Mouse (Mus musculus) hindbrain, embryonic 14.5 days (tissue): ENCODE measurements around the gene Tjp2. TPM values are rescaled to one million over a fixed set of nuclear protein-coding genes. Genes with fewer than 3 reads are reported as not detected.

Experiments
- ATAC-seq: fragments of 200-750 bp; cut with Nextera tagmentation; 2 replicates; pipeline ENCODE4 v1.8.0; 2017; ENCODE audit warnings: moderate number of reproducible peaks, mild to moderate bottlenecking, moderate TSS enrichment, moderate library complexity; ENCODE audit not compliant: low FRiP score
- DNase-seq: peaks from one replicate; pipeline ENCODE4 v3.0.0-alpha.2; 2015; ENCODE audit warnings: low spot score
- H3K27ac ChIP-seq: fragments of 300-500 bp; sonication (generic); 2 replicates; pipeline ENCODE4 v1.5.1; 2014; ENCODE audit warnings: mild to moderate bottlenecking, moderate library complexity
- H3K27me3 ChIP-seq: fragments of 300-500 bp; sonication (generic); 2 replicates; pipeline ENCODE4 v1.6.1; 2014; ENCODE audit warnings: mild to moderate bottlenecking, low read length, mixed read lengths; ENCODE audit not compliant: control insufficient read depth, insufficient read depth
- H3K36me3 ChIP-seq: fragments of 300-500 bp; sonication (generic); replicated peaks from 2 replicates; pipeline ENCODE4 v1.6.1; 2014; ENCODE audit not compliant: control insufficient read depth, insufficient read depth
- H3K4me1 ChIP-seq: fragments of 300-500 bp; sonication (generic); replicated peaks from 2 replicates; pipeline ENCODE4 v1.6.1; 2014; ENCODE audit warnings: antibody characterized with exemption, low read length, mixed read lengths; ENCODE audit not compliant: control insufficient read depth, insufficient read depth
- H3K4me2 ChIP-seq: fragments of 300-500 bp; sonication (generic); replicated peaks from 2 replicates; pipeline ENCODE4 v1.6.1; 2014; ENCODE audit warnings: mild to moderate bottlenecking, moderate library complexity
- H3K4me3 ChIP-seq: fragments of 300-500 bp; sonication (generic); replicated peaks from 2 replicates; pipeline ENCODE4 v1.5.1; 2014; ENCODE audit warnings: mild to moderate bottlenecking, low read length
- H3K9ac ChIP-seq: fragments of 300-500 bp; sonication (generic); 2 replicates; pipeline ENCODE4 v1.6.1; 2014
- H3K9me3 ChIP-seq: fragments of 300-500 bp; sonication (generic); 2 replicates; pipeline ENCODE4 v1.6.1; 2016; ENCODE audit warnings: low read length; ENCODE audit not compliant: control insufficient read depth
- WGBS: fragments of 180-500 bp; shearing (Covaris S2); extraction: QIAGEN DNeasy Blood & Tissue Kit; methylation state at CpG from one replicate; pipeline ENCODE4 v1.1.7; 2014; 5-methylcytosine and 5-hydroxymethylcytosine counted together
- polyA plus RNA-seq: library from polyadenylated mRNA; unstranded; fragments of >200 nt; fragmentation: Nextera tagmentation; extraction: Ambion mirVana; gene quantifications from 2 replicates; pipeline ENCODE4 v1.2.1, GENCODE M21; 2014

Tjp2 gene
- 12.6 and 13.5 TPM in 2 replicates for polyA plus RNA-seq

- Histone ChIP-seq H3K27ac (no peak within 1 kb of the TSS; the same call in 1 of the 2 replicates), H3K4me2 (peak within 1 kb of the TSS; percentile 74), H3K27me3 (peaks cover 36% of the 10 kb centered on the region), H3K4me3 (peak within 1 kb of the TSS; percentile 42), H3K4me1 (peaks cover 6% of the 10 kb centered on the region; the same call in 1 of the 2 replicates), H3K36me3 (no peaks in the 10 kb centered on the region), H3K9ac (peak within 1 kb of the TSS; percentile 37), H3K9me3 (no peaks in the 10 kb centered on the region)
- WGBS: under 1% methylated on average over 59 of the region's 59 CpGs
- ATAC-seq (no peak), DNase-seq (no peak)
These were observed at the start of gene Tjp2 for GRCm38 (mm10) chr19:24224500-24225304. TSS of gene Tjp2 (minus strand) at chr19:24225030.

GRCm38 (mm10) chr19:24274281-24274680, 49.5 kb upstream of the Tjp2 start:
- ATAC-seq: no peak
- H3K4me2 ChIP-seq: no peak overlapping the region

DNA sequence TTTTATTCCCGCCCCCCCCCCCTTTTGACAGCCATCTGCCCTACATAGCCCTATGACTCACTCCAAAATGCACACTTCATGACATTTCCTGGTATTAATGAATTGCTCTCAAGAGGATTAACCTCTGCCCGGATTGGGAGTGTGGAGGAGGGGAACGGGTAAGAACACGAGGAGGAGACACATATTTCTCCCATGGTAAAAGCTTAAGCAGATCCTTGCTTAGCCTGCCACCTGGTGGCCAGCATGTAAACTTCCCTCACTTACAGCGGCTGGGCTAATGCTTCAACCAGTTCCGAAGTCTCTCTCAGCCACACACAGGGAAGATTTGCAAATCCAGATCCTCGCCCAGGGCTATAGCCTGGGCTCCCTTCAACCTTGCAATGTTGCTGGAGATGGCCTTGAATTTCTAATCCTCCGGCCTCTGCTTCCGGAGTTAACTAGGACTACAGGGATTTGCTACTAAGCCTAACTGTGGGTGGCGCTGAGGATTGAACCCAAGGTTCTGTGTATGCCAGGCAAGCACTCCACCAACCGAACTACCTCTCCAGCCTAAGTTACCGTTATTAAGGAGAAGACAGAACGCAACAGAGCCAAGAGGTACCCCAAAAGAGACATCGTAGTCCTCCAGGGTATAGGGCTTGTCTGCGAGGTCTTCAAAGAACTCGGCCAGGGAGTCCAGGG, 47.1 kb upstream of the Tjp2 start:
- ATAC-seq (peak; percentile 80), DNase-seq (peak; percentile 88)
- Histone ChIP-seq H3K4me1 (no peaks in the 10 kb centered on the region), H3K9ac (no peak overlapping the region; the same call in 1 of the 2 replicates), H3K27ac (no peak overlapping the region), H3K4me2 (peak overlapping the region; percentile 29), H3K36me3 (peaks cover 9% of the 10 kb centered on the region; the same call in 1 of the 2 replicates), H3K27me3 (no peaks in the 10 kb centered on the region), H3K4me3 (no peak overlapping the region), H3K9me3 (no peaks in the 10 kb centered on the region)
- WGBS: 48% methylated on average over 16 of the region's 16 CpGs

More at GRCm38 (mm10) chr19:24274281-24274680, 49.5 kb upstream of the Tjp2 start:
- WGBS: 59% methylated on average over 3 of the region's 3 CpGs
- Histone ChIP-seq H3K36me3 (peaks cover 9% of the 10 kb centered on the region; the same call in 1 of the 2 replicates), H3K4me3 (no peak overlapping the region), H3K9ac (no peak overlapping the region), H3K27ac (no peak overlapping the region), H3K4me1 (peaks cover under 1% of the 10 kb centered on the region; the same call in 1 of the 2 replicates), H3K9me3 (no peaks in the 10 kb centered on the region), H3K27me3 (no peaks in the 10 kb centered on the region)
- DNase-seq: no peak

DNA sequence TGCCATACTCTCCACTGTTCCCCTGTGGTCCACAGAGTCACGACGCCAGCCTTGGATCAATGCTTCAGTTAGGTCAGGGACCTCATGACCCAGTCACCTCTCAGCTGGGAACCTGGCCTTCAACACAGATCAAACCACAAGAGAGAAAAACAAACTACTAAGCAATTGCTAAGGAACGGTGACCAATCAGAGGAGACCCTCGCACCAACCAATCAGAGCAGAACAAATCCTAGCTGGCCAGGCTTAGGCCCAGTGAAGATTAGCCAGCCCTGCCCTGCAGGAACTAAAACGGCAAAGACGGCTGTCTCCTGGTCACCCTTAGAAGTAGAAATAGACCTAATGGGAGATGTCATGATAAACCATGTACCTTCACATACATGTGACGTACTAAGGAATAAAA, 46.5 kb upstream of the Tjp2 start:
- Histone ChIP-seq H3K36me3 (peaks cover 9% of the 10 kb centered on the region; the same call in 1 of the 2 replicates), H3K27ac (no peak overlapping the region), H3K9me3 (no peaks in the 10 kb centered on the region), H3K4me2 (peak overlapping the region; percentile 29), H3K9ac (no peak overlapping the region), H3K27me3 (no peaks in the 10 kb centered on the region), H3K4me1 (no peaks in the 10 kb centered on the region), H3K4me3 (no peak overlapping the region)
- no peak for DNase-seq
- ATAC-seq: peak; percentile 61
- WGBS: 44% methylated on average over 7 of the region's 7 CpGs

GRCm38 (mm10) chr19:24268531-24268930, 43.7 kb upstream of the Tjp2 start:
- Histone ChIP-seq H3K9me3 (no peaks in the 10 kb centered on the region), H3K36me3 (peaks cover 3% of the 10 kb centered on the region), H3K4me2 (no peak overlapping the region), H3K27me3 (no peaks in the 10 kb centered on the region), H3K4me3 (no peak overlapping the region), H3K4me1 (no peaks in the 10 kb centered on the region), H3K9ac (no peak overlapping the region), H3K27ac (no peak overlapping the region)
- peak; percentile 45; the same call in 1 of the 2 replicates for ATAC-seq
- no peak for DNase-seq
- 34% methylated on average over 4 of the region's 4 CpGs for WGBS

DNA sequence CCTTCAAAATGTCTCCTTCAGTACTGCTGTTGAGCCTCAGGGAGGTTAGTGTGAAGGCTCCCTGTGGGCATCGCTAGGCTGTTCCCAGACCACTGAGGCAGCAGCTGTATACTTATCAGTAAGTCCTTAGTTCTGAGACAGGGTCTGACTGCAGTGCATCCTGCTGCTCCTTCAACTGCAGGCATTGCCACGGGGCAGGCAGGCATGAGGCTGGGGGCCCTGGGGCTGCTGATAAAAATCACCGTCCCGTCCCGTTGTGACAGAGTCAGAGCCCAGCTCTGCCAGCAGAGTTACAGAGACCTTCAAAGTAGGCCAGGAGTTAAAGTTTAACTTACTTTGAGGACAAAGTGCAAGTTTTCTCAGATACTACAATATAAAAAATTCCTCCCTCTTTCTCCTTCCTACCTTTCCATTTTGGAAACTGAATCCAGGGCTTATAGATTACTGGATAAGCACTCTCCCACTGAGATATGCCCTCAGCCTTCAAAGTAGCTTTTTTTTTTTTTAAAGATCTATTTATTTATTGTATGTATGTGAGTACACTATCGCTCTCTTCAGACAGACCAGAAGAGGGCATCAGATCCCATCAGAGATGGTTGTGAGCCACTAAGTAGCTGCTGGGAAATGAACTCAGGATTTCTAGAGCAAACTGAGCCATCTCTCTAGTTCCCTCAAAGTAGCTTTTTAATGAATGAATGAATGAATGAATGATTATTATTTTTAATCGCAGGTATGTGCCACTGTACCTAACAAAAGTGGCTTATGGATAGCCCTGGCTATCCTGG, 41.4 kb upstream of the Tjp2 start:
- no peak overlapping the region for H3K4me3 ChIP-seq
- no peaks in the 10 kb centered on the region for H3K4me1 ChIP-seq
- H3K4me2 ChIP-seq: no peak overlapping the region
- no peak overlapping the region for H3K27ac ChIP-seq
- H3K27me3 ChIP-seq: no peaks in the 10 kb centered on the region
- no peak overlapping the region for H3K9ac ChIP-seq
- ATAC-seq (no peak), DNase-seq (no peak)
- peaks cover 5% of the 10 kb centered on the region; the same call in 1 of the 2 replicates for H3K36me3 ChIP-seq
- H3K9me3 ChIP-seq: no peaks in the 10 kb centered on the region
- 82% methylated on average over 7 of the region's 7 CpGs for WGBS

GRCm38 (mm10) chr19:24264991-24265390, 40.2 kb upstream of the Tjp2 start:
- DNase-seq (peak; percentile 80), ATAC-seq (peak; percentile 74)
- Histone ChIP-seq H3K27me3 (no peaks in the 10 kb centered on the region), H3K9ac (no peak overlapping the region), H3K27ac (no peak overlapping the region), H3K9me3 (no peaks in the 10 kb centered on the region), H3K4me3 (no peak overlapping the region), H3K36me3 (peaks cover 5% of the 10 kb centered on the region; the same call in 1 of the 2 replicates), H3K4me1 (no peaks in the 10 kb centered on the region), H3K4me2 (no peak overlapping the region)
- WGBS: 46% methylated on average over 7 of the region's 7 CpGs

DNA sequence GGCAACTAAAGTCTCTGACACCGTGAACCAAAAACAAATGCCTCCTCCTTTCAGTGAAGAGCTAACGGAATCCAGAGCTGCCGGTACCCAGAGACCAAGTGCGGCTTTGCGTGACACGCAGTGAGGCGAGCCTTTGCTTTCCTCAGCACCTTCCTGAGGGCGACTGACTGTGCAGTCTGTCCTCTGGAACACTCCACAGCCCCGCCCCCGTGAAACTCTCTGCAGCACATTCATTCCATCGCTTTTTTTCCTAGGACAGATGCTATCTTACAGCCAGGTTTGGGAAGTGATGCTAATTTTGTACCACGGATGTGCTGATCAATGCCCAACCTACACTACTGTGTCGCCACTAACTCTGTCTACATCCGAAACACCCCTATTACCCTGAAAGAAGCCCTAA, 37.9 kb upstream of the Tjp2 start:
- no peak overlapping the region for H3K4me3 ChIP-seq
- H3K4me1 ChIP-seq: no peaks in the 10 kb centered on the region
- no peak for DNase-seq
- no peaks in the 10 kb centered on the region for H3K9me3 ChIP-seq
- no peak overlapping the region for H3K9ac ChIP-seq
- WGBS: 94% methylated on average over 14 of the region's 14 CpGs
- H3K27me3 ChIP-seq: no peaks in the 10 kb centered on the region
- H3K36me3 ChIP-seq: peaks cover 5% of the 10 kb centered on the region; the same call in 1 of the 2 replicates
- H3K27ac ChIP-seq: no peak overlapping the region
- no peak overlapping the region for H3K4me2 ChIP-seq
- no peak for ATAC-seq
